Mouse (Mus musculus): Measurements from ENCODE around the gene Itga2.

DNA sequence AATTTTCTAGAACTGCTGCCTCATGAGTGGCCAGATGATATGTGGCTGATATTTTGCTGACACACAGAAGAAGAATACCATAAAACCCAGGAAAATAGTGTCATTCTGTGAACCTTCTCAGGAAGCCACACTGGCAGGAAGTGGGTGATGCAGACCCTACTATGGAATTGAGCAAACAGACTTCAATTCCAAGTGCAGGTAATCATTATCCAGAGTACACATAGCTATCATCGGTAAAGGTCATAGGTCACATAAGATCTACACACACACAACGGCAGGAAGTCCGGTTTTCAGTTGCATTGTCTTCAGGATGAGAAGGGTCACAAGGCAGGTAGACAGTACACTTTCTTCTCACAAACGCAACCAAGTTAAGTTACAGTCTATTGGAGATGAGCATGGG, 16.9 kb downstream of the Itga2 start:
- no peak for TF ChIP-seq CHD2 (IDR thresholded peaks at IDR 0.05; ENCODE audit: low read length)
- no peak for TF ChIP-seq CTCF (conservative IDR thresholded peaks at IDR 0.05 in 1 of 2, IDR thresholded peaks at IDR 0.05 in 1 of 2; ENCODE audit: low read depth in 2 of 2, low read length in 2 of 2)
- TF ChIP-seq USF2 (conservative IDR thresholded peaks at IDR 0.05; ENCODE audit: low read depth, low read length), result no peak
- no peak for TF ChIP-seq POLR2A (IDR thresholded peaks at IDR 0.05; ENCODE audit: low read depth, low read length)
- TF ChIP-seq ZC3H11A (IDR thresholded peaks at IDR 0.05; ENCODE audit: low read depth, low read length), result no peak
- TF ChIP-seq TCF12 (IDR thresholded peaks at IDR 0.05; ENCODE audit: low read depth, low read length), result no peak
- no peak for TF ChIP-seq NRF1 (IDR thresholded peaks at IDR 0.05; ENCODE audit: low read depth, low read length)
- no peak for TF ChIP-seq GABPA (IDR thresholded peaks at IDR 0.05; ENCODE audit: insufficient replicate concordance, low read depth, low read length)
- TF ChIP-seq ZNF384 (IDR thresholded peaks at IDR 0.05; ENCODE audit: low read depth, low read length), result no peak
- no peak for TF ChIP-seq USF1 (IDR thresholded peaks at IDR 0.05; ENCODE audit: low read depth, low read length)
- no peak for TF ChIP-seq EP300 (IDR thresholded peaks at IDR 0.05; ENCODE audit: low read length)
- no peak for TF ChIP-seq JUND (conservative IDR thresholded peaks at IDR 0.05; ENCODE audit: low read depth, low read length)
- TF ChIP-seq MYC (IDR thresholded peaks at IDR 0.05; ENCODE audit: low read depth, low read length), result no peak
- TF ChIP-seq MAZ (IDR thresholded peaks at IDR 0.05; ENCODE audit: low read depth, low read length), result no peak
